Comparison of ENCODE assay signal across 14 mouse cellular contexts in the genomic region with DNA sequence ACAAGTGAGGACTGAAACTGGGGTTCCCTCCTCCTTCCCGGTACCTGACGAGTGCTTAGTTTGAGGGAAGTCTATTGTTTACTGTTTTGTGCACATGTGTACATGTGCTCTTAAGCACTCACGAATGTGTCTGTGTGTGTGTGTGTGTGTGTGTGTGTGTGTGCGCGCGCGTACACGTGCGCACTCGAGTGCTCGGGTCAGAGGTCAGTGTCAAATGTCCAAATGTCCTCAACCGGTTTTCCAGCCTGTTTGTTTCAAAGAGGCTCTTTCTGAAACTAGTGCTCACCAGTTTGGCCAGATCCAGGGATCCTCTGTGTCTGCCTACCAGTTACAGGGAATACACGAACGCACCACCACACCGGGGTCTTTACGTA. TPM values are rescaled to one million over a fixed set of nuclear protein-coding genes. Genes with fewer than 3 reads are reported as not detected.
DNase-seq lines count a peak whose midpoint lies in the region; ATAC-seq and TF ChIP-seq lines count a peak whose summit lies in the region.
"Had no signal": no experiment of that assay in that cellular context is flagged by ENCODE, and none has a peak within 500 bp of the region (broad histone marks: within the 10 kb centered on the region; RNA-seq: fewer than 3 reads in every experiment).

No protein-coding gene starts in this region.

- peak overlapping the region; percentile 66 for H3K27ac ChIP-seq in heart, embryonic 15.5 days
- H3K27ac ChIP-seq in kidney, postnatal 0 days, result peak overlapping the region; percentile 15; the same call in 1 of the 2 replicates
- peak overlapping the region; percentile 51 for H3K27ac ChIP-seq in embryonic facial prominence, embryonic 10.5 days (replicated peaks)
- H3K27ac ChIP-seq in embryonic facial prominence, embryonic 14.5 days (replicated peaks; ENCODE audit: low read depth, low read length), result 0 out of 2 replicates have a peak overlapping the region, but pooled peaks have one; percentile 21
- H3K27ac ChIP-seq: forebrain, embryonic 13.5 days had no signal

- H3K4me1 ChIP-seq in heart, embryonic 15.5 days (replicated peaks), result peaks cover 61% of the 10 kb centered on the region
- H3K4me1 ChIP-seq in kidney, postnatal 0 days (replicated peaks; ENCODE audit: insufficient read depth, low read length), result peaks cover 40% of the 10 kb centered on the region
- peaks cover 62% of the 10 kb centered on the region for H3K4me1 ChIP-seq in embryonic facial prominence, embryonic 10.5 days
- H3K4me1 ChIP-seq in embryonic facial prominence, embryonic 14.5 days (ENCODE audit: control insufficient read depth, insufficient read depth, low read length), result peaks cover 33% of the 10 kb centered on the region

- H3K36me3 ChIP-seq in heart, embryonic 15.5 days, result no peaks in the 10 kb centered on the region; the same call in 1 of the 2 replicates
- no peaks in the 10 kb centered on the region for H3K36me3 ChIP-seq in kidney, postnatal 0 days (ENCODE audit: insufficient read depth, low read length)
- H3K36me3 ChIP-seq in embryonic facial prominence, embryonic 10.5 days (replicated peaks), result 0 out of 2 replicates have a peak, but pooled peaks cover 4% of the 10 kb centered on the region
- H3K36me3 ChIP-seq in embryonic facial prominence, embryonic 14.5 days (ENCODE audit: control insufficient read depth, insufficient read depth, low read length), result no peaks in the 10 kb centered on the region

- 85% methylated on average over 16 of the region's 16 CpGs for WGBS in heart, embryonic 15.5 days
- WGBS in kidney, postnatal 0 days, result 67% methylated on average over 16 of the region's 16 CpGs
- 85% methylated on average over 16 of the region's 16 CpGs for WGBS in embryonic facial prominence, embryonic 10.5 days
- 77% methylated on average over 16 of the region's 16 CpGs for WGBS in embryonic facial prominence, embryonic 14.5 days

- no peak for ATAC-seq in heart, embryonic 15.5 days (replicated peaks; ENCODE audit: insufficient number of reproducible peaks, insufficient read depth, low FRiP score, low read depth)
- ATAC-seq in kidney, postnatal 0 days (replicated peaks; ENCODE audit: low FRiP score, low read depth), result no peak
- no peak for ATAC-seq in embryonic facial prominence, embryonic 14.5 days (ENCODE audit: low read depth)
- ATAC-seq: forebrain, embryonic 13.5 days; intestine, postnatal 0 days had no signal

- no peaks in the 10 kb centered on the region for H3K27me3 ChIP-seq in heart, embryonic 15.5 days
- H3K27me3 ChIP-seq in kidney, postnatal 0 days (ENCODE audit: insufficient read depth, low read length), result no peaks in the 10 kb centered on the region
- no peaks in the 10 kb centered on the region for H3K27me3 ChIP-seq in embryonic facial prominence, embryonic 10.5 days (replicated peaks; ENCODE audit: low read depth, poor library complexity, severe bottlenecking)
- H3K27me3 ChIP-seq in embryonic facial prominence, embryonic 14.5 days (replicated peaks; ENCODE audit: control insufficient read depth, insufficient read depth, low read length), result no peaks in the 10 kb centered on the region
- H3K27me3 ChIP-seq: forebrain, embryonic 13.5 days had no signal

- DNase-seq in heart, postnatal 4 days, result no peak
- DNase-seq in kidney, postnatal 0 days (ENCODE audit: low spot score), result no peak
- DNase-seq in kidney, adult 8-10 months, result no peak
- DNase-seq in embryonic facial prominence, embryonic 10.5 days (ENCODE audit: low spot score), result no peak
- DNase-seq in embryonic facial prominence, embryonic 14.5 days (ENCODE audit: low spot score), result no peak
- DNase-seq in cerebellum, postnatal 14 days, result no peak
- DNase-seq: adrenal gland, postnatal 36 days; cerebellum, adult 8-10 months; lung, embryonic 14.5 days; midbrain, embryonic 14.5 days; thymus, postnatal 36 days had no signal

- H3K9ac ChIP-seq in heart, embryonic 15.5 days, result no peak overlapping the region
- H3K9ac ChIP-seq in kidney, postnatal 0 days (ENCODE audit: low read depth, low read length), result 0 out of 2 replicates have a peak overlapping the region, but pooled peaks have one; percentile 10
- no peak overlapping the region for H3K9ac ChIP-seq in embryonic facial prominence, embryonic 14.5 days (ENCODE audit: low read depth, low read length)
- H3K9ac ChIP-seq: forebrain, embryonic 13.5 days; lung, embryonic 14.5 days had no signal

- H3K9me3 ChIP-seq in heart, embryonic 15.5 days (replicated peaks), result no peaks in the 10 kb centered on the region
- H3K9me3 ChIP-seq in kidney, postnatal 0 days (replicated peaks; ENCODE audit: low read length), result no peaks in the 10 kb centered on the region
- H3K9me3 ChIP-seq in embryonic facial prominence, embryonic 10.5 days, result no peaks in the 10 kb centered on the region
- H3K9me3 ChIP-seq in embryonic facial prominence, embryonic 14.5 days (ENCODE audit: control insufficient read depth, low read length), result no peaks in the 10 kb centered on the region
- H3K9me3 ChIP-seq: forebrain, embryonic 13.5 days had no signal

- TF ChIP-seq CTCF in kidney, postnatal 0 days (IDR thresholded peaks at IDR 0.05; ENCODE audit: low read depth), result no peak

- H3K4me2 ChIP-seq in heart, embryonic 15.5 days, result peak overlapping the region; percentile 38; the same call in 1 of the 2 replicates
- no peak overlapping the region for H3K4me2 ChIP-seq in kidney, postnatal 0 days (ENCODE audit: low read length)
- no peak overlapping the region for H3K4me2 ChIP-seq in embryonic facial prominence, embryonic 14.5 days (ENCODE audit: low read depth, low read length)
- H3K4me2 ChIP-seq: forebrain, embryonic 13.5 days; lung, embryonic 14.5 days had no signal

- no peak overlapping the region for H3K4me3 ChIP-seq in heart, embryonic 15.5 days
- H3K4me3 ChIP-seq in kidney, postnatal 0 days (replicated peaks; ENCODE audit: low read depth, low read length), result no peak overlapping the region
- no peak overlapping the region for H3K4me3 ChIP-seq in embryonic facial prominence, embryonic 10.5 days
- H3K4me3 ChIP-seq in embryonic facial prominence, embryonic 14.5 days (ENCODE audit: low read depth, low read length), result no peak overlapping the region
- H3K4me3 ChIP-seq: forebrain, embryonic 13.5 days had no signal

RNA-seq across cellular contexts. Expression of gene Vill, which starts 47.9 kb away (rescaled TPM):
- polyA plus RNA-seq in heart, embryonic 15.5 days (2015; fragmentation: Nextera tagmentation; extraction: Ambion mirVana), result 8.7 and 12.4 TPM in 2 replicates
- total RNA-seq in heart, postnatal 4 days (2021), result 1 to 10 TPM; 4.5 to 5.4 TPM
- 38.8 and 41.8 TPM in 2 replicates for polyA plus RNA-seq in kidney, postnatal 0 days (2015; fragmentation: Nextera tagmentation; extraction: Ambion mirVana)
- 19.3 and 20.5 TPM in 2 replicates for polyA plus RNA-seq in embryonic facial prominence, embryonic 10.5 days (2016; fragmentation: Nextera tagmentation; extraction: Ambion mirVana)
- polyA plus RNA-seq in embryonic facial prominence, embryonic 14.5 days (2014; fragmentation: Nextera tagmentation; extraction: Ambion mirVana), result 15.0 and 19.7 TPM in 2 replicates

Comparison
In these comparisons a context has a peak if more than half of its experiments do, and no peak if none do; other contexts are left out.
1. H3K27ac ChIP-seq: peak in every context shown above with its lines; median percentile 66 in heart, embryonic 15.5 days; 51 in embryonic facial prominence, embryonic 10.5 days; 21 in embryonic facial prominence, embryonic 14.5 days; 15 in kidney, postnatal 0 days.